Mouse (Mus musculus) hindbrain, embryonic 16.5 days (tissue): ENCODE measurements around the gene Pkp4. TPM values are rescaled to one million over a fixed set of nuclear protein-coding genes. Genes with fewer than 3 reads are reported as not detected.

Source experiments
- ATAC-seq: fragments of 200-750 bp; cut with Nextera tagmentation; 2 replicates; pipeline ENCODE4 v1.8.0; 2017; ENCODE audit warnings: moderate TSS enrichment, moderate library complexity
- H3K27ac ChIP-seq: fragments of 300-500 bp; sonication (generic); 2 replicates; pipeline ENCODE4 v1.5.1; 2014; ENCODE audit warnings: low read depth, mild to moderate bottlenecking, control low read depth, low read length, moderate library complexity
- H3K27me3 ChIP-seq: fragments of 300-500 bp; sonication (generic); replicated peaks from 2 replicates; pipeline ENCODE4 v1.6.1; 2014; ENCODE audit warnings: low read length; ENCODE audit not compliant: control insufficient read depth, insufficient read depth
- H3K36me3 ChIP-seq: fragments of 300-500 bp; sonication (generic); 2 replicates; pipeline ENCODE4 v1.6.1; 2014; ENCODE audit warnings: mild to moderate bottlenecking, low read length, moderate library complexity, mixed read lengths; ENCODE audit not compliant: control insufficient read depth, insufficient read depth
- H3K4me1 ChIP-seq: fragments of 300-500 bp; sonication (generic); 2 replicates; pipeline ENCODE4 v1.6.1; 2014; ENCODE audit warnings: low read depth, low read length; ENCODE audit not compliant: control insufficient read depth, insufficient read depth
- H3K4me2 ChIP-seq: fragments of 300-500 bp; sonication (generic); 2 replicates; pipeline ENCODE4 v1.6.1; 2014; ENCODE audit warnings: mild to moderate bottlenecking, low read length, control low read depth, moderate library complexity
- H3K4me3 ChIP-seq: fragments of 300-500 bp; sonication (generic); 2 replicates; pipeline ENCODE4 v1.5.1; 2014; ENCODE audit warnings: mild to moderate bottlenecking, low read length, control low read depth, moderate library complexity
- H3K9ac ChIP-seq: fragments of 300-500 bp; sonication (generic); 2 replicates; pipeline ENCODE4 v1.6.1; 2014; ENCODE audit warnings: low read depth, mild to moderate bottlenecking, control low read depth, low read length, moderate library complexity
- H3K9me3 ChIP-seq: fragments of 300-500 bp; sonication (generic); 2 replicates; pipeline ENCODE4 v1.6.1; 2014; ENCODE audit warnings: mild to moderate bottlenecking, low read length, moderate library complexity; ENCODE audit not compliant: control insufficient read depth
- WGBS: fragments of 180-500 bp; shearing (Covaris S2); extraction: QIAGEN DNeasy Blood & Tissue Kit; methylation state at CpG from one replicate; pipeline ENCODE4 v1.1.7; 2014; 5-methylcytosine and 5-hydroxymethylcytosine counted together
- polyA plus RNA-seq: library from polyadenylated mRNA; unstranded; fragments of >200 nt; fragmentation: Nextera tagmentation; extraction: Ambion mirVana; gene quantifications from 2 replicates; pipeline ENCODE4 v1.2.1, GENCODE M21; 2015

Gene Pkp4
- polyA plus RNA-seq = 26.1 and 29.2 TPM in 2 replicates

DNA sequence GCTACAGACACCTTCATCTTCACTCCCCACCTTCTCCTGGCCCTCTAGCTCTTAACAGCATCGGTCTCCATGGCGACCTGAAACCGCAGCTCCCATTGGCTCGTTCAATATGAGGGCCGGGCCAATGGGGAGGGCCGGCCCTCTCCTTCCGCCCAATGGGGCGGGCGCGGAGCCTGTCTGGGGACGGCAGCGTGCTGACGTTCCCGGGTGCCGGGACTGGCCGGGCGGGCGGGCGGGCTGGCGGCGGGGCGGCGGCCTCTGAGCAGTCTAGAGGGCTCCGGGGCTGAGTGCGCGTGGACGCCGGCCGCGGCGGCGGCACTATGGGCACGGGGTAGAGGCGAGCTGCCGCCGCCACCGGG lies at the start of gene Pkp4, which contains the start of gene Ccdc148:
Gene Pkp4, plus strand, starts transcription at position 246 of the 359 bp plus-strand sequence.
Gene Ccdc148, minus strand, starts transcription at position 79 of the 359 bp plus-strand sequence.
- no peaks in the 10 kb centered on the region for H3K27me3 ChIP-seq
- peak within 1 kb of the TSS; percentile 88 for H3K4me2 ChIP-seq
- peak within 1 kb of the TSS; percentile 93 for H3K9ac ChIP-seq
- H3K4me1 ChIP-seq = peaks cover 15% of the 10 kb centered on the region
- peak within 1 kb of the TSS; percentile 90 for H3K27ac ChIP-seq
- peaks cover 3% of the 10 kb centered on the region; the same call in 1 of the 2 replicates for H3K9me3 ChIP-seq
- no peaks in the 10 kb centered on the region for H3K36me3 ChIP-seq
- WGBS = under 1% methylated on average over 27 of the region's 37 CpGs
- H3K4me3 ChIP-seq = peak within 1 kb of the TSS; percentile 99
- peak; percentile 99 for ATAC-seq

DNA sequence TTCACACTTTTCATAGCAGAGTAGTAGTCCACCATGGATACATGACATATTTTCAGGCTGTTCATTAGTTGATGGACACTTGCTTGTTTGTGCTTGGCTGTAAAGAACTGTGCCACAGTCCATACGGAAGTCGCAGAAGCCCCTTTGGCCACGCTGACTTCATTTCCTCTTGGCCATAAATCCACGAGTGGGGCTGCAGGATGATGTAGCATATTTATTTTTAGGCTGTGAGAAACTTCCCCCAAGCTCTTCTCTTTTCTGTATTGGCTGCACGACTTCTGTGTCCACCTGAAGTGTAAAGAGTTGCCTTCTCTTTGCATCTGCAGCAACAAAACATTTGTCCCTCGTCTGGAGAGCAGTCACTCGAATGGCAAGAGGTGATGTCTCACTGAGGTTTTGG lies 31.6 kb upstream of the Pkp4 start:
- Histone ChIP-seq H3K27ac (no peak overlapping the region), H3K9me3 (no peaks in the 10 kb centered on the region), H3K9ac (no peak overlapping the region), H3K36me3 (no peaks in the 10 kb centered on the region), H3K4me1 (no peaks in the 10 kb centered on the region), H3K27me3 (no peaks in the 10 kb centered on the region), H3K4me3 (no peak overlapping the region), H3K4me2 (no peak overlapping the region)
- no peak for ATAC-seq
- 88% methylated on average over 7 of the region's 7 CpGs for WGBS

DNA sequence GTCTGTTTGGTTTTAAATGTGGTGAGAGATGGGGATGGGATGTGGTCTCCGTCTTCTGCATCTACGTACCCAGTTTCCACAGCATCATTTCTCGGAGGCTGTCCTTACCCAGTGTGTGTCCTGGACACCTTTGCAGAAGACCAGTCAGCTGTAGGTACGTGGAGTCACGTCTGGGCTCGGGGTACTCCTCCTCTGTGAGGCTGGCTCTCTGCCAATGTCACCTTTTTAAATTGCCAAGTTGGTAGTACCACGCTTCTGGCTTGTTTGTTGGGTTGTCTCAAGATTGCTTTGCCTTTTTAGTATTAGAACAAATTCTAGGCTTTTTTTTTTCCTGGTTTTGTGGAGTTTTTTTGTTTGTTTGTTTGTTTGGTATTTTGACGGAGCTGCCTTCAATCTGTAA lies 30.8 kb upstream of the Pkp4 start:
- H3K27ac ChIP-seq = no peak overlapping the region
- H3K36me3 ChIP-seq = no peaks in the 10 kb centered on the region
- no peaks in the 10 kb centered on the region for H3K4me1 ChIP-seq
- ATAC-seq = no peak
- H3K4me2 ChIP-seq = no peak overlapping the region
- WGBS = 82% methylated on average over 8 of the region's 8 CpGs
- H3K9me3 ChIP-seq = no peaks in the 10 kb centered on the region
- no peaks in the 10 kb centered on the region for H3K27me3 ChIP-seq
- H3K4me3 ChIP-seq = no peak overlapping the region
- no peak overlapping the region for H3K9ac ChIP-seq

DNA sequence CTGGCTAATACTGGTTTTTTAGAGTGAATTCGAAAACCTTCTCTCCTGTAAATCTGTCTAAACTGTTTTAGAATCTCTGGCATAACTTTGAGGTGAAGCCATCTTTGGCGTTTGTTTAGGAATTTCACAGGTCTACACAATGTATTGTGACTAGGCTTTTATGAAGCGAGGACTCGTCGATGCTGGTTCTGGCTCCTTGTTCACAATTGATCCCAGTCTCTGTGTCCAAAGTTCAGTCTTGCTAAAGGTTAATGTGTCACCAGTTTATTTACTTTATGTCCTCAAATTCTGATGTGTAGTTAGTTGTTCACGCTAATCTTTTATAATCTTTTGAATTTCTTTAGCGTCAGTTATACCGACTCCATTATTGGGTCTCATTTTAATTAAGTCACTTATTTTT lies 29.6 kb upstream of the Pkp4 start:
- Histone ChIP-seq H3K27ac (no peak overlapping the region), H3K4me3 (no peak overlapping the region)
- 91% methylated on average over 8 of the region's 8 CpGs for WGBS

DNA sequence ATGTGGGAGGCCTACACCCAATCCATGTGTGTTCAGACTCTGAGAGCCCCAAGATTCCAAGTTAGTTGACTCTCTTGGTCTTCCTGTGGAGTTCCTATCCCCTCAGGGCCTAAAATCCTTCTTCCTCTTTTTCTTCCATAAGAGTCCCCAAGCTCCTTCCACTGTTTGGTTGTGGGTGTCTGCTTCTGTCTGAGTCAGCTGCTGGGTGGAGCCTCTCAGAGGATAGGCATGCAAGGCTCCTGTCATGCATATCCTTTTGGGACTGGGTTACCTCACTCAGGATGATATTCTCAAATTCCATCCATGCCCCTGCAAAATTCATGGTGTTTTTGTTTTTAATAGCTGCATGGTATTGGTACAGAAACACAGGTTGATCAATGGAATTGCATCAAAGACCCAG lies 5.2 kb upstream of the Pkp4 start:
- H3K4me3 ChIP-seq = no peak overlapping the region
- peaks cover 3% of the 10 kb centered on the region; the same call in 1 of the 2 replicates for H3K9me3 ChIP-seq
- no peak overlapping the region for H3K4me2 ChIP-seq
- no peak overlapping the region for H3K9ac ChIP-seq
- peaks cover 4% of the 10 kb centered on the region for H3K4me1 ChIP-seq
- no peaks in the 10 kb centered on the region for H3K27me3 ChIP-seq
- H3K27ac ChIP-seq = no peak overlapping the region
- H3K36me3 ChIP-seq = no peaks in the 10 kb centered on the region
- ATAC-seq = no peak

More for the DNA sequence above, 29.6 kb upstream of the Pkp4 start:
- H3K9me3 ChIP-seq = no peaks in the 10 kb centered on the region
- no peak for ATAC-seq
- no peaks in the 10 kb centered on the region for H3K27me3 ChIP-seq
- no peak overlapping the region for H3K9ac ChIP-seq
- no peaks in the 10 kb centered on the region for H3K4me1 ChIP-seq
- no peak overlapping the region for H3K4me2 ChIP-seq
- H3K36me3 ChIP-seq = no peaks in the 10 kb centered on the region

DNA sequence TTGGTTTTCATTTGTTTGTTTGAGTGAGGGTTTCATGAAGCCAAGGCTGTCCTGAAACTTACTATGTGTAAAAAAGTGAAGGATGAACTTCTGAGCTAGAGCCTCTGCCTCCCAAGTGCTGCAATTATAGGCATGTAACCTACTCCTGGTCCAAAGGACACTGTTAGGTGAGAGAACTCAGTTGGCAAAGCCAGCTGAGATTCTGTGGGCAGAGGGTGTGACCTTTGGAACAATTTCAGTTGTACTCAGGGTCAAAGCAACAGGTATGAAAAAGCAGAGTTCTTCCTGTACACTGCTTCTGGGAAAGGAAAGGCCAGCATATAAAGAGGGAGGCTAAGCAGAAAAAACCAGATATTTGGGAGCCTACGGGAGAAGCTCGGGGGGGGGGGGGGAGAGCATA lies 2.5 kb upstream of the Pkp4 start:
- no peak overlapping the region for H3K4me3 ChIP-seq
- H3K36me3 ChIP-seq = no peaks in the 10 kb centered on the region
- H3K27me3 ChIP-seq = no peaks in the 10 kb centered on the region
- peaks cover 9% of the 10 kb centered on the region for H3K4me1 ChIP-seq
- H3K4me2 ChIP-seq = no peak overlapping the region
- ATAC-seq = no peak
- peaks cover 3% of the 10 kb centered on the region; the same call in 1 of the 2 replicates for H3K9me3 ChIP-seq
- 58% methylated on average over 2 of the region's 2 CpGs for WGBS
- no peak overlapping the region for H3K27ac ChIP-seq
- no peak overlapping the region for H3K9ac ChIP-seq

DNA sequence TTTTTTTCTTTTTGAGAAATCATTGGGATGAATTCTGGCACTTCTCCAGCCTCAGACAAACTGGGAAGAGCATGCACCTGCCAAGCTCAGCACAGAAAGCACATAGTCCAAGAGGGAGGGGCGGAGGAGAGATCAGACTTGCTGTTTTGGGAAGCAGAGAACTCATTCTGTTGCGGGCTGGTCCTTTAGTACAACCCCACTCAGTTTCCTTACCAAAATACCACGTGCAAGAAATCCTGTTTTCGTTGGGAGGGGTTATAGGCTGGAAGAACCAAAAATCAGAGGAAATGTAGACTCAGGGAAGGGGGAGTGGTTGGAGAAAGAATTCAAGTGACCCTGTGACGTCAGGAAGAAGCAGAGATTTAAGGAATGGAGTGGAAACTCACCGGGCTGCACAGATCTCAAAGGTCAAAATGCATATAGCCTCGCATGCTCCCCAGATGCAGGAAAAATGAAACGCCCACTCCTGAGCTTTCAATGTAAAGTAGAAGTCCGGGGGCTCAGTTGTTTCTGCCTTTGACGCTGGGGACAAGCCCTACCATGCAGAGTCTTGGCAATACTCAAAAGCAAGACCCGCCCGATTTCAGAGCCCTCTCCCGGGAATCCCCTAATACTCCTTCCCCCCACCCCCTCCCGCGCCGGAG lies 567 bp upstream of the Pkp4 start:
- under 1% methylated on average over 16 of the region's 16 CpGs for whole genome bisulfite sequencing
- no peaks in the 10 kb centered on the region for H3K36me3 ChIP-seq
- peak overlapping the region; percentile 99 for H3K4me3 ChIP-seq
- peak overlapping the region; percentile 88 for H3K4me2 ChIP-seq
- peaks cover 3% of the 10 kb centered on the region; the same call in 1 of the 2 replicates for H3K9me3 ChIP-seq
- peak overlapping the region; percentile 66 for H3K9ac ChIP-seq
- H3K4me1 ChIP-seq = peaks cover 15% of the 10 kb centered on the region
- peak; percentile 70 for ATAC-seq
- H3K27ac ChIP-seq = peak overlapping the region; percentile 60
- no peaks in the 10 kb centered on the region for H3K27me3 ChIP-seq

DNA sequence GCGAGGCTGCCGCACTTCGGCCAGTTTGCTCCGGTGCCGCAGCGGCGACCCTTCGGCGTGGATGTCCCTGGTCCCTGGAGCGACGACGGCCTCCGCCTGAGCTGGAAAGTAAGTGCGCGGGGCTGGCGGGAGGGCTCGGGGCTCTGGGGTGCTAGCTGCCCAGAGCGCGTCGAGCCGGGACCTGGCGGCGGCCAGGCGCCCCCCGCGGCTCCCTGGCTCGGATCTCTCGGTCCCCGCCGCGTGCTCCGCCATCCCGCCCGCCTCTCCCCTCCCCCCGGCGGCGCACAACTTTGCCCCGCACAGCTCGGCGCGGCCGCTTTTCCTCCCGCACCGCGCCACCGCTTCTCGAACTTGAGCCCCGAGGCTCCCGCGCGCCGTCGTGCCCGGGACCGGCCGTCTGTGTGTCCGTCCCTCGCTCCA lies 381 bp downstream of the Pkp4 start:
- peaks cover 15% of the 10 kb centered on the region for H3K4me1 ChIP-seq
- peak overlapping the region; percentile 99 for H3K4me3 ChIP-seq
- H3K4me2 ChIP-seq = peak overlapping the region; percentile 68
- whole genome bisulfite sequencing = 0% methylated on average over 28 of the region's 58 CpGs
- peak; percentile 53 for ATAC-seq
- no peaks in the 10 kb centered on the region for H3K36me3 ChIP-seq
- H3K27me3 ChIP-seq = no peaks in the 10 kb centered on the region
- H3K9ac ChIP-seq = peak overlapping the region; percentile 93
- H3K9me3 ChIP-seq = peaks cover 3% of the 10 kb centered on the region; the same call in 1 of the 2 replicates
- peak overlapping the region; percentile 90 for H3K27ac ChIP-seq

DNA sequence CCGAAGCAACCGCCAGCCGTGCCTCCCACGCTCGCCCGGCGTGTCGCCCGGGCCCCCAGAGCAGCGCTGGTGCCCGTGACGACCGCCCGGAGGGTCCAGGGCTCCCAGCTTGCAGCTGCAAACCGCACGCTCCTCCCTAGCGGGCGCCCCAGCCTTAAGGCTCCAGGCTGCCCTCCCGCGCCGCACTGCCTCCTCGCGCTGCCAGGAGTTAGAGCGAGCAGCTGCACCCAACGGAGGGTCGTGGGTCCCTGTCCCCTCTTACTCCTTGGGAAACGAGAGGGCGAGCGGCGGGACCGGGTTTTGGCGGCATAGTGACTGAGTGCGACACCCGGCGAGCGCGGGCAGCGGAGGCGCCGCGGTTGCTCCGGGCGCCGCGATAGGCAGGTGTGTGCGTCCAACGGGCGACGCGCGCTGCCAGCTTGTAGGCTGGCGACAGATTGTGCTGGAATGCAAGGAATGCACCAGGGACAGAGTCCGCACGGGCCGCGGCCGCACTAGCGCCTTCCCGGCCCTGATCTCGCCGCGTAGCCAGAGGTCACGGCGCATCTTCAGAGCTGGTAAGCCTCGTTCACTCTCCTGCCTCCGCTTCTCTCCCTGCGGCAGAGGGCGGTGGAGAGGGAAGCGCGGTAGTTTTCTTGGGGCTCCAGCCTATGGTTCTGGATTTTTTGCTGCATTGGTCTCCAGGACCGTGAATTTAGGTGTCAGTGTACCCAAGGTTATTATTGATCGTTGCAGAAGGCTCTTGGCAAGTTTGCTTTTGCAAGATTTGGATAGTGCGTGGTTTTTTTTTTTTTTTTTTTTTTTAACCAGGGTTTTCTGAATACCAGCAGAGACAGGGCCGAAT lies 1.0 kb downstream of the Pkp4 start:
- Histone ChIP-seq H3K36me3 (no peaks in the 10 kb centered on the region), H3K9me3 (peaks cover 3% of the 10 kb centered on the region; the same call in 1 of the 2 replicates), H3K4me1 (peaks cover 15% of the 10 kb centered on the region), H3K27me3 (no peaks in the 10 kb centered on the region), H3K9ac (peak overlapping the region; percentile 93), H3K4me2 (peak overlapping the region; percentile 68), H3K4me3 (peak overlapping the region; percentile 99), H3K27ac (peak overlapping the region; percentile 90)
- WGBS = under 1% methylated on average over 64 of the region's 74 CpGs
- peak; percentile 66 for ATAC-seq
